Mouse (Mus musculus): ENCODE results near the gene Atg10. TPM values are rescaled to one million over a fixed set of nuclear protein-coding genes. Genes with fewer than 3 reads are reported as not detected.

Gene Atg10
- total RNA-seq, 1 experiment from 2014 or later: 20.6 TPM

- no peak for DNase-seq
Observed at GRCm38 (mm10) chr13:91023447-91023846, 200.3 kb downstream of the Atg10 start.

GRCm38 (mm10) chr13:91011851-91012250 is 211.9 kb downstream of the Atg10 start:
- DNase-seq: no peak

- DNase-seq: no peak
Observed at GRCm38 (mm10) chr13:90995034-90995629, 228.6 kb downstream of the Atg10 start.

GRCm38 (mm10) chr13:90993602-90994001 is 230.2 kb downstream of the Atg10 start:
- no peak for DNase-seq

- DNase-seq: no peak
Observed at GRCm38 (mm10) chr13:90992948-90993347, 230.8 kb downstream of the Atg10 start.

- no peak for DNase-seq
Observed at GRCm38 (mm10) chr13:90988226-90988625, 235.5 kb downstream of the Atg10 start.

GRCm38 (mm10) chr13:90985417-90985816 is 238.4 kb downstream of the Atg10 start:
- DNase-seq: no peak

GRCm38 (mm10) chr13:90984073-90984472 is 239.7 kb downstream of the Atg10 start:
- no peak for DNase-seq

GRCm38 (mm10) chr13:90981798-90982197 is 242.0 kb downstream of the Atg10 start:
- DNase-seq: no peak

GRCm38 (mm10) chr13:90980878-90981674 is 242.7 kb downstream of the Atg10 start:
- DNase-seq: no peak

GRCm38 (mm10) chr13:90977057-90977456 is 246.7 kb downstream of the Atg10 start:
- no peak for DNase-seq

- no peak for DNase-seq
Observed at GRCm38 (mm10) chr13:90973409-90973808, 250.4 kb downstream of the Atg10 start.

- no peak for DNase-seq
Observed at GRCm38 (mm10) chr13:90970259-90971017, 253.3 kb downstream of the Atg10 start.

- DNase-seq: no peak
Observed at GRCm38 (mm10) chr13:90968940-90969339, 254.8 kb downstream of the Atg10 start.

GRCm38 (mm10) chr13:90967422-90967821 is 256.3 kb downstream of the Atg10 start:
- peak; percentile 82 for DNase-seq

GRCm38 (mm10) chr13:90965996-90966395 is 257.8 kb downstream of the Atg10 start:
- no peak for DNase-seq

- no peak for DNase-seq
Observed at GRCm38 (mm10) chr13:90964511-90964910, 259.3 kb downstream of the Atg10 start.

- no peak for DNase-seq
Observed at GRCm38 (mm10) chr13:90962836-90963760, 260.7 kb downstream of the Atg10 start.

- DNase-seq: no peak
Observed at GRCm38 (mm10) chr13:90960591-90960990, 263.2 kb downstream of the Atg10 start.

GRCm38 (mm10) chr13:90958894-90959293 is 264.9 kb downstream of the Atg10 start:
- no peak for DNase-seq

GRCm38 (mm10) chr13:90939600-90939999 is 284.2 kb downstream of the Atg10 start:
- DNase-seq: no peak

GRCm38 (mm10) chr13:90939192-90939591 is 284.6 kb downstream of the Atg10 start:
- DNase-seq: no peak
